Mouse (Mus musculus): ENCODE data around the gene Loxl3.

GRCm38 (mm10) chr6:83069488-83070246 is 35.7 kb downstream of the Loxl3 start:
- TF ChIP-seq POLR2A (IDR thresholded peaks at IDR 0.05; ENCODE audit: low read depth, low read length) (no peak), CTCF (conservative IDR thresholded peaks at IDR 0.05; ENCODE audit: insufficient read depth, insufficient read length, low read depth, low read length) (no peak)

Data from kidney, adult 2 months (tissue).